Mouse (Mus musculus): ENCODE results near the gene Npnt.

The Npnt gene

DNA sequence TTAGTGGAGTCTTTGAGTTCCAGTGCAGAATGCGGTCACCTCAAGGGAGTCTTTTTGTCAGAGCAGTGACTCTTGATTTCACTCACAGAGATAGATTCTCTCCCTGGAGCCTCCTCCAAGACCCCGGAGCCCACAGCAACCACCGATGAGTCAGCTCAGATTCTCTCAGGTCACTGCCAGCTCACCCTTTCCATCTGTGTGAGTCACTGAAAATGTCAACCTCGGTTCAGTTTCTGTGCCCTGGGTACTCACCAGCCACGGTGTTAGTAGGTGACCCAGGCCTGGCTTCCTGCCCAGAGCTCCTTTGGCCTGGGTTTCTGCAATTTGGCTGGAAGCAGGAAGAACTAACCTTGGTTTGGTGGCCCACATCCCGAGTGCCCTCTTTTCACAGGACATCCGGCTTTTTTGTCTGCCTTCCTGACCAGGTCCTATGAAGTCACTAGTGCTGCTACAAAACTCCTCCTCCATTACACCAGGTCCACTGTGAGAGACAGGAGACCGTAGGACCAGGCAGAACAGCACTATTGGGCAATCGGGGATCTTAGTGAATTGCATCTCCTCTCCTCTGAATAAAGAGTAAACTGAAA, 78.7 kb downstream of the Npnt start:
- CTCF ChIA-PET = no interaction called here
- POLR2A ChIA-PET = no interaction called here

DNA sequence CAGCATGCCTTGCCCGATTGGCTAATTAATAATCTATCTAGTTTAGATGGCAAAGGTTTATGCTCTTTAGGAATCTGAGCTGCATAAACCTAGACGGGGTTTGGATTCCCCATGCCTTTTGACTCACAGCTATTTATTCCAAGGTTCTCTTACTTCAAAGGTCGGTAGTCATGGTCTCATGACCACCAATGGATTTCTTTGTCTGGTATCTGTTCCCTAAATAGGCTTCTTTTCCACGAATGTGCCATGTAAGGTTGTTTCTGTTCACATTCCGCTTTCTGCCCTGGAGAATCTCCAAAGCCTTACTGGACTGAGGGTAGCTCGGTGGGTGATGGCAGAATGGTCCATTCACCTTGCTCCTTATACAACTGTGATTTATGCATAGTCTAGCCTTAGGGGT, 80.0 kb downstream of the Npnt start:
- ChIA-PET CTCF (interaction anchor here in 1 of 4 experiments (0.6 kb wide), 1 partner anchor 470 kb away, joined by 4 read pairs; no protein-coding TSS in a partner anchor), POLR2A (interaction anchor here in 1 of 4 experiments (0.9 to 2.9 kb wide), 3 partner anchors 8 to 33 kb away, joined by 3 to 12 read pairs (median 4); no protein-coding TSS in a partner anchor)

DNA sequence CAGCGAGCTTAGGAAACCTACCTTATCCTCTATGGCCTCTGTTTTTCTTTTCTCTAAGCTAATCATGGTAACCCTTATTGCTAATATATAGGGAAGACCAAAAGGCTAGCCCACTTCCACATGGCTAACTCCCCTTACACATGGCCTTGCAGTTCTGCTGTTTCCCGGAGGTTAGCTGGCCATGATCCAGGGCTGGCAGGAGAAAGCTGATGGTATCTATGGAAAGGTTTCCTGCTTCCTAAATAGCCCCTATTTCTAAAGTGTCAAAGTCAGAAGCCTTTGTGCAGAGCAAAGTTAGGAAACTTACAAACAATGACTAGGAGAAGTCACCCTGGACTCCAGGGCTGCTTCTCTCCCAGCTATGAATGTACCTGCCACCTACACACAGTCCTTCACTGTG, 81.3 kb downstream of the Npnt start:
- POLR2A ChIA-PET = interaction anchor here in 1 of 4 experiments (1.2 to 2.9 kb wide), 2 partner anchors 9 kb away, joined by 4 to 12 read pairs; no protein-coding TSS in a partner anchor
- CTCF ChIA-PET = no interaction called here

DNA sequence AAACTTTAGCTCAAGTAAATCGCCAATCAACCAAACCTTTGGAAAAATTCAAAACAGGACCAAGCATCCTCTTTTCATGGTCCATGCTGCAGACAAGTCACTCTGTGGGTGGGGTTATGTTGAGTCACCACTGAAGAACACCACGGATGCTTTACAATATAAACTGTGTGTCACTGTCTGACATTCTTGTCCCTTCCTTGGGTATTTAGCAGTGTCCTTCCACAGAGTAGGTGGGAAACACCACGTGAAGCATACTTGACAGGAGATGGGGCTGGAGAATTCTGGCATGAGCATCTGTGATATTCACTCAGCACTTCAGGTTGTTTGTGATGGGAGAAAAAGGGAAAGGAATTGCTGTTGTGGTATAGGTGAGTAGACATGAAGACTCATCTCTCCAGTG, 83.1 kb downstream of the Npnt start:
- CTCF ChIA-PET = no interaction called here
- POLR2A ChIA-PET = no interaction called here

DNA sequence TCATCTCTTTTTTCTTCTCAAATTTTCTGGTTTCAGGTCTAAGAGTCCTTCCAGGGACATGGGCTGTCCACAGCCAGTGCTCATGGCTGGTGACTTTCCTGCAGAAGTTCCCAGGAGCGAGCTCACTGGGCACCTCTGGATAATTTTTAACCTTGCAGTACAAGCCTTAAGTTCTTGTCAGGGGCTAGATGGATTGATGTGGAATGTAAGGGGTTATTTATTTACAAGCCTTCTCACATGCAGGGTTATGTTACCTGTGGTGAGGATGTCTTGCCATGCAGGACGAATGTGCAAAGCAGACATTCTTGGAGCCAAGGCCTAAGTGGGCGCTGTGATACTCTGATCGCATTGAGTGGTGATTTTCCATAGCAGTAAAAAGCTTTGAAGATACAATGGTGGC, 84.5 kb downstream of the Npnt start:
- ChIA-PET POLR2A (no interaction called here), CTCF (no interaction called here)

DNA sequence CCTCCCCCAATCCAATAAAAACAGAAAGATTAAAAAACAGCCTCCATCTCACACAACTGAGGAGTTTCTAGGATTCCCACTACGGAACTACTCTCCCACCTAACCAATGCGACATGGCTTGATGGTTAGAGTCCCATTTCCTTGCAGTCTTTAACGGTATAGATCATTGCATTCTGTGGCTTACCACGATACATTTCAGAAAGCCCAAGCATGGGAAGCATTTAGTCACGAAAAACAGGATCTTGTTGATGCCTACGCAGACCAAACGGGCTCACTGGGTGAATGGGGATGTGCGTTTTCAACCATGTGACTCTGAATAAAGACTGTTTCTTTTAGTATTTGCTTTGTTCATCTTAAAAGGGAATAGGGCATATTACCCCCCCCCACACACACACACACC, 85.1 kb downstream of the Npnt start:
- CTCF ChIA-PET = interaction anchor here in 1 of 4 experiments (1.9 kb wide), 1 partner anchor 28 kb away, joined by 4 read pairs; no protein-coding TSS in a partner anchor
- POLR2A ChIA-PET = interaction anchor here in 1 of 4 experiments (0.7 kb wide), 1 partner anchor 170 kb away, joined by 4 read pairs; no protein-coding TSS in a partner anchor

DNA sequence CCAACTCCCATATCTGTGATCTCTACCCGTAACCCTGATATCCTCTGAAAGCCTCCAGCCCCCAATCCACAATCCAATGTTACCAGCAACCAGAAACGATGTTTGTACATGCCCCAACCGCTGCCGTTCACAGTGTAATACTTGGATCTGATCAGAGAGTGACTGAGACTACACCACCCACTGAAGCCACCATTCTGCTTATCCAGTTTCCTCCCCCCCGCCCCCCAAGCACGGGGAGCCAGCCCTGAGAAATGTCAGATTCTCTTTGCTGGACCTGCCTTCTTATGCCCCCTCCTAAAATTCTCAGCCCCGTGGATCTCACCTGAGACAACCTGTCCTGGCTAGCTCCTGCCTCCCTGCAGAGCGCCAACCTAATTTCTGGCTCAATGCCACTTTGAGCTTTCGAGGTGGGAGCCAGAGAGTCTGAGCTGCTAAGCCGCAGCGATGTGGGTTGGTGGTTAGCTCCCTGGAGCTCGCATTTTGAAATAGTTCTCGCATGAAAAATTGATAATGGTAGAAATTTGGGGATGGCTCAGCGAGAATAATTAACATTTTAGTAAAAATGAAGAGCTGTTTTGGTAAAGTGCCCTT, 85.7 kb downstream of the Npnt start:
- POLR2A ChIA-PET = interaction anchor here in 2 of 4 experiments (0.7 to 1.1 kb wide), 2 partner anchors 25 to 169 kb away, joined by 4 read pairs; no protein-coding TSS in a partner anchor

DNA sequence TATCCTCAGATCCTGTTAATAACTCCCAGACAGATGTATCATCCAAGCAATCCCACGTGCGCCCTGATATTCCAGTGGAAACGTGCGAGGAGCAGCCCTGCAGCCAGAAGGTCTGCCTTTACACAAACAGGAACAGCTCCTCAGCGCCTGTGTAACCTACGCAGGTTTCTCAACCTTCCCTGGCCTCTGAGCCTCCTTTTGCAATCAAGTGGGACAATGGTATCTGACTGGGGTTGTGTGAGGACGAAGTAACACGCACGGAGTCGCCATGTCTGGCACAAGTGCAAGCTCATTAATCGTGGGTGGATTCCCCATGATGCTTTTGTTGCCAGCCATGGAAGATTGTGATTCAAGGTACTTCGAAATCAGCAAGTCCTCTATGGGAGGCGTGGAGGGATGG, 86.2 kb downstream of the Npnt start:
- POLR2A ChIA-PET = interaction anchor here in 1 of 4 experiments (1.1 kb wide), 1 partner anchor 25 kb away, joined by 4 read pairs; no protein-coding TSS in a partner anchor
- CTCF ChIA-PET = interaction anchor here in 1 of 4 experiments (1.9 kb wide), 1 partner anchor 29 kb away, joined by 4 read pairs; no protein-coding TSS in a partner anchor

More for the DNA sequence above, 85.7 kb downstream of the Npnt start:
- CTCF ChIA-PET = interaction anchor here in 1 of 4 experiments (1.9 kb wide), 1 partner anchor 29 kb away, joined by 4 read pairs; no protein-coding TSS in a partner anchor

DNA sequence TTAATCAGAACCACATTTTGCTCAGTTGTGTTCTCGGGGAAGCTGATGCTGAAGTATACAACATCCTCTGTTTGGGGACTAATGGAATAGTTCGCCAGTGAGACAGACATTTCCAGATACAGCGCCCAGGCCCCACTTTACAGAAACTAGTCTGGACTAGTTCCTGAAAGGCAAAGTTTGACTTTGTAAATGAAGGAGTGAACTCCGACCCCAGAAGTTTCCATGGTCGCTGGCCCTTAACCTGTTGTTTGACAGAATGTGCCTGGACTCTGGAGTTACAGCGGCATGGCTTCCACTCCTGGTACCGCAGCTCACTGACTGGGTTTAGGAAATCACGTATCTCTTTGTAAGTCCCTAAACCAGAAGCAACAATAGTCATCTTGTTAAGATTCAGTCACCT, 89.3 kb downstream of the Npnt start:
- POLR2A ChIA-PET = interaction anchor here in 1 of 4 experiments (0.8 to 2.4 kb wide), 2 partner anchors 8 to 19 kb away, joined by 3 to 12 read pairs; no protein-coding TSS in a partner anchor
- CTCF ChIA-PET = no interaction called here

DNA sequence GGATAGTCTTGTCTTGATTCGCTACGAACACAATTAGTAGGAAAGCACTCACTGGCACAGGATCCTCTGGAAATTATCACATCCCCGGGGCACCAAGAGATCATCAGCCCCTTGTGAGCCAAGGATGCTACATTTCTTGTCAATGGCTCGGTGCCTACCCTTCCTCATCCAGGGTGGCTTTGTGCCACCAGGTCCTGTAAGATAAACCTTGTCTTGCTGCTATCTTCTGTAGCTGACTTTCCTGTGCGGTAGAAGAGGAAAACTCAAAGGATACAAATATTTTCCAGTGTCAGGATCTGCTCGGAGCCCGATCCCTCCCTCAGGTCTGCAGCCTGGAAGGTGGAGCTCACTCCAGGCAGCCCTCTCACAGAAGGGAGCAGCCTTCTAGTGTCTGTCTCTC, 90.5 kb downstream of the Npnt start:
- POLR2A ChIA-PET = interaction anchor here in 1 of 4 experiments (1.0 to 2.4 kb wide), 3 partner anchors 9 to 232 kb away, joined by 3 to 12 read pairs (median 4); partner anchors contain the start of genes Gstcd and Ints12
- CTCF ChIA-PET = no interaction called here

DNA sequence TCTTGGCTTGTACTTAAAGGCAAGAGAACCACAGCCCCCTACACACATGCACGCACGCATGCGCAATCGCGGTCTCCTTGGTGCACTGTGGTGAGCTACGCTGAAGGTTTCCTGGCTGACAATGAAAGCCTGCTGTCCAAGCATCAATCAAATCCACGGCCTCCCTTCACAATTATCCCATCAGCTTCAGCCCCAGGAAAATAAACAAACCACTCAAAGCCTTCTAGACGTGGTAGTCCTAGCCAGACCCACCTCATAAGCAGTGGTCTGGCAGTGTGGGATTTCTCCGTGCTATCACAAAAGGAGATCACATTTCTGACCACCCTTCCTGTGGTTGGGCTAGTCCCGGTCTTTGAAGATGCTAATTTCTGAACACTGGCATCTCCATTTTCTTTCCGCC, 91.2 kb downstream of the Npnt start:
- POLR2A ChIA-PET = interaction anchor here in 2 of 4 experiments (0.9 to 2.4 kb wide), 4 partner anchors 10 to 233 kb away, joined by 3 to 12 read pairs (median 4); partner anchors contain the start of genes Gstcd (in 2 of the 2) and Ints12 (in 2 of the 2)

DNA sequence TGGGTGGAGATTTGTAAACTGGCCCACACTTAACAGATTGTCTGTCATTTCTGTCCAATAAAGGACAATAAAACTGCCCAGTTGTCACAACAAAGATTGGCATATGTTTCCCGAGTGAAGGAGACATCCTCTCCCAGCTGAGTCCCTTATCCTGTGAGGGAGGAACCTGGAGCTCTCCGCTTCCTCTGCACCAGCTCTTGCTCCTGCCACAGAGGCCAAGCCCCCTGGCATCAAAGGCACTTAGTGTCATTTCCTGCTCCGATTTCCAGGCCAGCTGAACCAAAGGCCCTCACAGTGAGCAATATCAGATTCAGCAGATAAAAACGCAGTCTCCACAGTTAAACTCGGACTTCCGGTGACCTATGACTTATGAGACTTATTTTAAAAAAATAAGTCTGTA, 93.4 kb downstream of the Npnt start:
- POLR2A ChIA-PET = no interaction called here
- CTCF ChIA-PET = no interaction called here

More for the DNA sequence above, 91.2 kb downstream of the Npnt start:
- CTCF ChIA-PET = no interaction called here

DNA sequence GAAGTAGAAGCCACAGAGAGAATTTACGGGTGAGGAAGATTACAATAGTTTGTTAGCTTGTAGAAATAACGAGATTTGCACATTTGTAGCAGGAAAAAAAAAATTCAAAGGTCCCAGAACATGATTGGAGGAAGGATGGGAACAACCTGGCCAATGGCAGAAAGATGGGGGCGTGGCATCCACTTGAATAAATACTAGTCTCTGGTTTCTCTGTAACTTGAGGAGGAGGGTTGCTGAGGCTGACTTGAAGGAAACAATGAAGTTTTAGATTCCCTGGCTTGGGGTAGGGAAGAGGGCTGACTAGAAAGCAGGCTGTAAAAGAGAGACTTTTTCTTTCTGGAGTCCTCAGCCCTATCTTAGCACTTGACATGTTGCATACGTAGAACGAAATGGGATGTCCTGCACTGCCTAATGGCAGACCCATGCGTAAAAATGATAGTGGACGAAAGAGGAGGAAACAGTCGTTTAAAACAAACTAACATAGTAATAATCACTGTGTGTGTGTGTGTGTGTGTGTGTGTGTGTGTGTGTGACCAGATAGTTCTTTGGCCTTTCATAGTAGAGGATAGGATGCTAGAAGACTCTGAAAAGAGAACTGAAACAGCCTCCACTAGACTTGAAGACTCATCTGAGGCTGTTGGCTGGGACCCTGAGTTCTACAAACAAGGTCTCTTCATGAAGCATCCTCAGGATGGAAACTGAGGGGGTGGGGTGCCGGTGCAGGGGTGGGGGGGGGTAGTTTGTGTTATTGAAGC, 94.5 kb downstream of the Npnt start:
- CTCF ChIA-PET = no interaction called here
- POLR2A ChIA-PET = no interaction called here

DNA sequence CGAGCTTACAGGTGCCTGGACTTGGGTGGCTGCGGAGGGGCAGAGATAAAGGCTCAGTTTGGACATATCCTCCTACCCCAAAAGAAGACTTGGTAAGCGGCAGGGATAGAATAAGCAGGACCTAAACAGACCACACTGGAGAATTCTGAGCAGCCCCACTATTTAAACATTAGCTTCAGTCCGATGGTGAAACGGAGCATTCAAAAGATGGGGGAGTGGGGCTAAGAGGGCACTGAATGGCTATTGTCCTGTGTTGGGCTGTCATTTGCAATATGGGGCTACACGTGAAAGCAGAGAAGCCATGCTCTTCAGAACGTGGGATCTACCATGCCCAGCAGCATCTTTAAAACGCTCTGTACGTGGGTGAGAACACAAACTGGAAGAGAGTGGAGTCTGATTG, 95.8 kb downstream of the Npnt start:
- POLR2A ChIA-PET = interaction anchor here in 1 of 4 experiments (0.5 kb wide), 1 partner anchor 124 kb away, joined by 4 read pairs; no protein-coding TSS in a partner anchor
- CTCF ChIA-PET = no interaction called here

DNA sequence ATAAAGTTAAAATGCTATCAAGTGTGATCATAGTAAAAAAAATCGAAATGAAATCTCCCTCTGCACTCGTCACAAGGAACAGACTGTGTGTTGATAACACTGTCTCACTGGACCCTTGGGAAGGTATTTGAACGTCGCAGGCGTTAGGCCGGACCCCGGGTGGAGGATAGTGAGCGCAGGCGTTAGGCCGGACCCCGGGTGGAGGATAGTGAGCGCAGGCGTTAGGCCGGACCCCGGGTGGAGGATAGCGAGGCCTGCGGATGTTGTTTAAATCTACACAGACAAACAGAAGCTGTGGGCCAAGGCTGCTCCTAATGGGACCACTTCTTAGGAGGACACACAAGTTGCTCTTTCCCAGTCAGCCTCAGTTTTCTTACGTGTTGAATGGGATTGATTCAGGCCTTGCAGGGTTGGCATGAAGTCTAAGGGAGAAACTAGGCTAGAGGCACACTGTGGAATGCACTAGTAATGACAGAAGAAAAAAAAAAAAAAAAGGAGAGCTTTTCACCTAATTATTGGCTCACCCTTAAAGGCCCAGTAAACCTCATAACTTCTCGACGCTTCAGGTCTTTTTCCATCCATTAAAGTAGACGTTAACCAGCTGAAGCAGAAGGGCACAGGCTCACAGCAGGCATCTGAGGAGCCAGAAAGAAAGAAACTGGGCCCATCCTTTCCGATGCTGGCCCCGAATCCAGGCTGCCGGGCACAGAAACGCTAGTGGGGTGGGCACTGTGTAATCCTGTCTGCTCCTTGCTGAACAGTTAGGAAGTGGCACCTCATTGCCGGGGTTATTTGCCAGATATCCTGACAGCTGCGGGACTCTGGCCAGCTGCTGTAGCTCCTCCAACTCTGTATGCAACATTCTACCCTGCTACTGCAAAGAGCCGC, 98.0 kb downstream of the Npnt start:
- POLR2A ChIA-PET = interaction anchor here in 1 of 4 experiments (0.7 kb wide), 1 partner anchor 309 kb away, joined by 3 read pairs; no protein-coding TSS in a partner anchor
- CTCF ChIA-PET = no interaction called here

DNA sequence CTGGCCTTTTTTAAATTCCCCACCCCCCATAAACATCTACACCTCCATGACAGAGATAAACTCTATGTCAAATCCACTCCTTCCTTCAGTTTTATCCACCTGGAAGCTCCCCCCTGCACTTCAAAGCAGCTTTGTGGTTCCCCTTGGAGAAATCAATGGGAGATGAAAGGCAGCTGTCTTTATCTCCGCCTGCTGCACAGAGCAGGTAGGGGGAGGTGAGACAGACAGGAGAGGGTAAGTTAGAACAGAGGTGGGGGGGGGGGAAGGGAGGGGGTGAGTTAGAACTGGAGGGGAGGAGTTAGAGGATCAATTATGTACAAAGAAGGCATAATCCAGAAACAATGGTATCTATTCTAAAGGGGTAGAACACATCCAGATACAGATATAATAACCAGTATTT, 98.7 kb downstream of the Npnt start:
- ChIA-PET POLR2A (interaction anchor here in 1 of 4 experiments (0.7 kb wide), 1 partner anchor 310 kb away, joined by 3 read pairs; no protein-coding TSS in a partner anchor), CTCF (no interaction called here)

DNA sequence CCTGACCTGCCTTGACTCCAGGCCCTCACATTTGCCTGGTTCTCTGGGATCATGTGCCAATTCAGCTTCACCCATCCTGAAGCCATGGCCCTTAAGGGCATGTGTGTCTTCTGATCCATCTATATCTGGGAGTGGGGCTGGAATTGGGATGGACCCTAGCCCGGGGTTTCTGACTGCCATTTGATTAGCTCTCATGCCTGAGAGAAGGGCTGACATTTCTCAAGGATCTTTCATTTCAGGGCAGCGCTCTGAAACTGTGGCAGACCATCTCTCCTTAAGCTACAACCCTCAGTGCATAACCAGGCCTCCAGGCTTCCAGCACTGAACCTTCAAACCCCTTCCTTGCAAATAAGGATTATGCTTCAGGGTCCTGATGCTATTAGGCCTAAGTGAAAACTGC, 99.7 kb downstream of the Npnt start:
- ChIA-PET CTCF (no interaction called here), POLR2A (no interaction called here)

DNA sequence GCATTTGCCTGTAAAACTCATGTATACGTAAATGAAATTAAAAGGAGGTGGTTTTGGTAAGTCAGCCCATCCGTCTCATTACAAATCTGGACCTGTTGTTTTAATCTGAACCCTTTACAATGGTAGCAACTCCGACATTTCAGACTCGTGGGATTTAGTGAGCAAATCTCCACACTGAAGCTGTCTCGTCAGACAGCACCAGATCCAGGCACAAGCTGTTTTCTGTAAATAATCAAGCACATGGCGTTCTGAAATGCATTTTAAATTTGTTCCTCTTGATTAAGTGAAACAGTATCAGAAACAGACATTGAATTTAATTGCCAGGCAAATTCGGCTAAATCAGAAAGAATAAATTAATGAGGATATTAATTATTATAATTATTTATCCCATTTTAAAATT, 100.4 kb downstream of the Npnt start:
- CTCF ChIA-PET = no interaction called here
- POLR2A ChIA-PET = no interaction called here

DNA sequence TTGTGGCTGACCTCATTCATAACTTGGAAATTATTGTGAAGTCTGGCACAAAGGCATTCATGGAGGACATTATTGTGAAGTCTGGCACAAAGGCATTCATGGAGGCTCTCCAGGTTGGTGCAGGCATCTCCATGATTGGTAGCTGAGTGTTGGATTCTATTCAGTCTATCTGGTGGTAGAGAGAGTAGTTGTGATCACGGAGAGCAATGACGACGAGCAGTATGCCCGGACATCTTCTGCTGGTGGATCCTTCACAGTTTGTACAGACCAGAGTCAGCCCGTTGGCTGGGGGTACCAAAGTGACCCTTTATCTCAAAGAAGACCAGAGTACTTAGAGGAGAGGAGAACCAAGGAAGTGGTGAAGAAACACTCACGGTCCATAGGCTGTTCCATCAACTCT, 107.4 kb downstream of the Npnt start:
- ChIA-PET POLR2A (interaction anchor here in 1 of 4 experiments (1.2 kb wide), 1 partner anchor 18 kb away, joined by 3 read pairs; no protein-coding TSS in a partner anchor), CTCF (no interaction called here)

Measured in embryonic stem cell, embryonic (primary cell).